In the genomic region with DNA sequence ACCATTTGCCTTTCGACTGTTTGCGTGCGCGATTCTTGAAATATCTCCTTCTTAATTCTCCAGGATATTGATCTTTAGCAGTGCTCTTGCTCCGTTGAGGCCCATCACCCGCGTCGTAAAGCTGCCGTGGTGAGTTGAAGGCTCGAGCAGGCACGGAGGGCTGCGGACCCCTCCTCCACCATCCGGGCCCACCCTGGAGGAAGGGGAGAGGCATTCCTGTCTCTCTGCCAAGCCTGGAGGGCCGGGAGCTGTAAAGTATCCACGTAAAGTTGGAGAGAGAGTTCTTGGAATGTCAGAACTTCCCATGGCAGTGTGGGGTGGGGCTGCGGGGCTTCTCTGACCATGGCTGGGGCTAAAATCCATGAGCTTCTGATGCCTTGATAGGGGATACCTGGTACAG, we compare ENCODE assay signal across 13 mouse cellular contexts.
DNase-seq lines count a peak whose midpoint lies in the region; ATAC-seq and TF ChIP-seq lines count a peak whose summit lies in the region.
"Had no signal": no experiment of that assay in that cellular context is flagged by ENCODE, and none has a peak within 500 bp of the region (broad histone marks: within the 10 kb centered on the region; RNA-seq: fewer than 3 reads in every experiment).

No protein-coding gene starts in this region.

- H3K4me2 ChIP-seq in lung, embryonic 16.5 days (ENCODE audit: low read depth, low read length): peak overlapping the region; percentile 32
- peak overlapping the region; percentile 41 for H3K4me2 ChIP-seq in intestine, postnatal 0 days (replicated peaks; ENCODE audit: low read depth)
- peak overlapping the region; percentile 33; the same call in 1 of the 2 replicates for H3K4me2 ChIP-seq in stomach, embryonic 15.5 days
- H3K4me2 ChIP-seq: heart, embryonic 11.5 days; hindbrain, embryonic 13.5 days had no signal

- intact Hi-C loops in gastrocnemius, adult 2 months (cut with DNase I): no loop called here

- H3K9me3 ChIP-seq in lung, embryonic 16.5 days (ENCODE audit: control insufficient read depth, low read length): no peaks in the 10 kb centered on the region
- no peaks in the 10 kb centered on the region for H3K9me3 ChIP-seq in intestine, postnatal 0 days (ENCODE audit: control insufficient read depth)
- no peaks in the 10 kb centered on the region for H3K9me3 ChIP-seq in stomach, embryonic 15.5 days
- H3K9me3 ChIP-seq: G1E; hindbrain, embryonic 13.5 days had no signal

- H3K4me3 ChIP-seq in gastrocnemius, adult 2 months: no peak overlapping the region
- H3K4me3 ChIP-seq in lung, embryonic 16.5 days (ENCODE audit: low read length): no peak overlapping the region
- H3K4me3 ChIP-seq in intestine, postnatal 0 days (ENCODE audit: low read depth, low read length): no peak overlapping the region
- no peak overlapping the region for H3K4me3 ChIP-seq in stomach, embryonic 15.5 days (replicated peaks)
- H3K4me3 ChIP-seq: hindbrain, embryonic 13.5 days had no signal

- peaks cover 24% of the 10 kb centered on the region for H3K4me1 ChIP-seq in lung, embryonic 16.5 days (replicated peaks; ENCODE audit: control insufficient read depth, insufficient read depth, low read length)
- H3K4me1 ChIP-seq in intestine, postnatal 0 days (replicated peaks; ENCODE audit: control insufficient read depth, insufficient read depth, low read length): no peaks in the 10 kb centered on the region; the same call in 1 of the 2 replicates
- H3K4me1 ChIP-seq in stomach, embryonic 15.5 days: peaks cover 17% of the 10 kb centered on the region

- 31% methylated on average over 16 of the region's 16 CpGs for WGBS in lung, embryonic 16.5 days
- 24% methylated on average over 16 of the region's 16 CpGs for WGBS in intestine, postnatal 0 days
- WGBS in stomach, embryonic 15.5 days: 21% methylated on average over 16 of the region's 16 CpGs

- no peak overlapping the region for H3K27ac ChIP-seq in gastrocnemius, adult 2 months
- H3K27ac ChIP-seq in lung, embryonic 16.5 days (ENCODE audit: low read length): peak overlapping the region; percentile 67
- no peak overlapping the region for H3K27ac ChIP-seq in intestine, postnatal 0 days (ENCODE audit: low read depth, low read length)
- peak overlapping the region; percentile 48; the same call in 1 of the 2 replicates for H3K27ac ChIP-seq in stomach, embryonic 15.5 days
- H3K27ac ChIP-seq: hindbrain, embryonic 13.5 days had no signal

- peak; percentile 67 for ATAC-seq in lung, embryonic 16.5 days (ENCODE audit: low read depth)
- no peak for ATAC-seq in intestine, postnatal 0 days
- peak; percentile 39; the same call in 1 of the 2 replicates for ATAC-seq in stomach, embryonic 15.5 days (ENCODE audit: insufficient read depth, low FRiP score, low read depth)

- H3K36me3 ChIP-seq in lung, embryonic 16.5 days (ENCODE audit: control insufficient read depth, insufficient read depth, low read length): no peaks in the 10 kb centered on the region
- H3K36me3 ChIP-seq in intestine, postnatal 0 days (ENCODE audit: control insufficient read depth, insufficient read depth): no peaks in the 10 kb centered on the region
- H3K36me3 ChIP-seq in stomach, embryonic 15.5 days: no peaks in the 10 kb centered on the region
- H3K36me3 ChIP-seq: G1E; hindbrain, embryonic 13.5 days had no signal

- peak; percentile 11 for DNase-seq in gastrocnemius, adult 2 months
- no peak for DNase-seq in gastrocnemius, postnatal 10 days
- no peak for DNase-seq in lung, postnatal 14 days
- DNase-seq in frontal cortex, postnatal 10 days (ENCODE audit: low spot score in 2 of 2): no peak
- DNase-seq in gastrocnemius, adult 18-20 months (ENCODE audit: low spot score): no peak
- DNase-seq: cerebellum, adult 11 months; kidney, postnatal 14 days had no signal

- TF ChIP-seq CTCF in gastrocnemius, adult 2 months (IDR thresholded peaks at IDR 0.05): no peak
- TF ChIP-seq CTCF in intestine, postnatal 0 days (IDR thresholded peaks at IDR 0.05; ENCODE audit: low read depth): no peak

- no peaks in the 10 kb centered on the region for H3K27me3 ChIP-seq in lung, embryonic 16.5 days (ENCODE audit: control insufficient read depth, insufficient read depth, low read depth, low read length)
- H3K27me3 ChIP-seq in intestine, postnatal 0 days (replicated peaks; ENCODE audit: control insufficient read depth, insufficient read depth, low read length): no peaks in the 10 kb centered on the region
- H3K27me3 ChIP-seq in stomach, embryonic 15.5 days (replicated peaks): no peaks in the 10 kb centered on the region
- H3K27me3 ChIP-seq: hindbrain, embryonic 13.5 days had no signal

- peak overlapping the region; percentile 35; the same call in 1 of the 2 replicates for H3K9ac ChIP-seq in lung, embryonic 16.5 days (ENCODE audit: low read length)
- no peak overlapping the region for H3K9ac ChIP-seq in intestine, postnatal 0 days (ENCODE audit: low read depth, low read length)
- H3K9ac ChIP-seq in stomach, embryonic 15.5 days: no peak overlapping the region
- H3K9ac ChIP-seq: hindbrain, embryonic 13.5 days had no signal

Comparison
In these comparisons a context has a peak if more than half of its experiments do, and no peak if none do; other contexts are left out.
1. H3K27ac ChIP-seq: peak in lung, embryonic 16.5 days (single experiment) and stomach, embryonic 15.5 days (single experiment); none in gastrocnemius, adult 2 months (single experiment) and intestine, postnatal 0 days (single experiment).
2. Peak in every context shown above with its lines, with median percentiles within 50 percentile points of each other: H3K4me2 ChIP-seq.